Mouse (Mus musculus) bone marrow macrophage, adult 2 months (primary cell): Measurements from ENCODE around the gene Hmga1b.

Experiments used
- CTCF ChIP-seq: IDR thresholded peaks from 2 replicates; pipeline ENCODE4 v1.5.1; 2012; ENCODE audit warnings: low read depth, mild to moderate bottlenecking, low read length, moderate library complexity
- POLR2A ChIP-seq: IDR thresholded peaks from 2 replicates; pipeline ENCODE4 v1.6.1; 2012; ENCODE audit warnings: mild to moderate bottlenecking, low read depth, low read length, borderline replicate concordance

DNA sequence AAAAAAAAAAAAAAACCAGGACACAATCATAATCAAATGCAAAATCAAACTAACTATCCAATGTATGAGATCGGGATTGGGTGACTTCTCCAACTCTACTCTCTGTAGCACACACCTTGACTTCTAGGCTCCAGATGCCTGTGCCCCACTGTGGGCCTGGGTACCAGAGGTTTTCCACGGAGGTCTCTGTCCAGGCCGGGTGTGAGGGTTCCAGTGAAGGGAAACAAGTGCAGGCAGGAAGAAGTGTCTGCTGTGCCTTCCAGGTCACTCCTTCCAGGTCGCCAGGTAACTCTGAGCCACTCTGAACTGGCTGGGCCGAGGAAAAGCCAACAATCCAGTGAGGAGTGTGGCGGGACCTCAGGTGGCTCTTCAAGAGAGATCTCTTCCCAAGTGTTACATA lies 26.2 kb upstream of the Hmga1b start:
- TF ChIP-seq POLR2A (no peak), CTCF (no peak)
